Mouse (Mus musculus) ovary, adult 18-20 months (tissue): ENCODE measurements around the gene Rpusd3.

ENCODE experiments used
- DNase-seq: peaks from one replicate; pipeline ENCODE4 v3.0.0; 2022; ENCODE audit warnings: low spot score, mixed read lengths

Gene Rpusd3

DNA sequence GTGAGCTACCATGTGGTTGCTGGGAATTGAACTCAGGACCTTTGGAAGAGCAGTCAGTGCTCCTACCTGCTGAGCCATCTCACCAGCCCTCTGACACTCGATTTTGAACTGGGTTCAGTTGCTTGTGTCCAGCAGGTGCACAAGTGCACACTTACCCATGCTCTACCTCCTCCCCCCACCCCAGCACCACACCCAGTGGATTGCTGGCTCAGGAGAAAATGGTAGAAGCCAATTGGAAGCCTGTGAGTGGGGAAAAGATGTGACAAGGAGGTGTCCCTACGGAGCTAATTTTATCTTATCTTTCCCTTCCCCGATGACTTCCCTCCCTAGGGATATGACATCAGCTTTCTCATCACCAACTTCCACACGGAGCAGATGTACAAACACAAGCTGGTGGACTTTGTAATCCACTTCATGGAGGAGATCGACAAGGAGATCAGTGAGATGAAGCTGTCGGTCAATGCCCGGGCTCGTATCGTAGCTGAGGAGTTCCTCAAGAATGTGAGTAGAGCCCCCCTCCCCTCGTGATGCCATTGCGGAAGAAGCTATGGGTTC, 33.9 kb downstream of the Rpusd3 start:
- no peak for DNase-seq

DNA sequence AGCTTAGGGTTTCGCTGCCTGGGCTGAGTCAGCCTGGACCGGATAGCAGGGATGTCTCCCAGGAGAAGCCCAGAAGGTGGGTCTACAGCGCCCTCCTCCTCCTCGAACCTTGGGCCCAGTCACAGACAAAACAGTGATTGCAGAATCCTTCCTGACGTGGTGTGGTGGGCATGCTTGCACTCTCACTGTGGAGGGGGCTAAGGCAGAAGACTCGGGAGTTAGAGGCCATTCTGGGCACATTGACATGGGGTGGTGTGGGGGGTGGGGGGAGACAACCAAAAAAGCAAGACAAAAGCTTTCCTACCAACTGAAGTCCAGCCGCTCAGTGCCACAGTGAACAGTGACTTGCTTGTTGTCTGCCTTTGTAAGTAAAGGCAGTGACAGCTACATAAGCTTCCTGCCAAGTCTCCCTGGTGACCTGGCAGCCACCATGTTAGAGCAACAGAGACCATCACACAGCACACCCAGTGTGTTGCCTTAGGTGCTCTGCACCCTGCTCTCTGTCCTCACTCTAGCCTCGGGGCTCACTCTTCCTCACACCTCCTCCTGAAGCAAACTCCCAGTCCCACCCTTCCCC, 34.7 kb downstream of the Rpusd3 start:
- DNase-seq, result no peak

DNA sequence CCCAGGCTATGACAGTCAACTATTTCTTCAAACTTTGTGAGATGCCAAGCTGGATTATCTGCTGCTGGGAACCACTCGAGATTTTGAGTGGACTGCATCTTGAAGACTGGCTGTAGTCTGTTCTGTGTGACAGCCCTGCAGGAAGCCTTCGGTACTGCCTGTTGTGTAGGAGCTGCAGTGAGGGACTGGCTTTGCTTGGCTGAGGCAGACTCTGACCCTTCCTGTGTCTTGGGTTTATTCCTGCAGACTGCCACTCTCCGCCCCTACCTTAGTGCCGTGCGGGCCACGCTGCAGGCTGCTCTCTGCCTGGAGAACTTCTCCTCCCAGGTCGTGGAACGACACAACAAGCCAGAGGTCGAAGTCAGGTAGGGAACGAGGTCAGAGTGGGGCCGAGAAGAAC, 38.7 kb downstream of the Rpusd3 start:
- no peak for DNase-seq

DNA sequence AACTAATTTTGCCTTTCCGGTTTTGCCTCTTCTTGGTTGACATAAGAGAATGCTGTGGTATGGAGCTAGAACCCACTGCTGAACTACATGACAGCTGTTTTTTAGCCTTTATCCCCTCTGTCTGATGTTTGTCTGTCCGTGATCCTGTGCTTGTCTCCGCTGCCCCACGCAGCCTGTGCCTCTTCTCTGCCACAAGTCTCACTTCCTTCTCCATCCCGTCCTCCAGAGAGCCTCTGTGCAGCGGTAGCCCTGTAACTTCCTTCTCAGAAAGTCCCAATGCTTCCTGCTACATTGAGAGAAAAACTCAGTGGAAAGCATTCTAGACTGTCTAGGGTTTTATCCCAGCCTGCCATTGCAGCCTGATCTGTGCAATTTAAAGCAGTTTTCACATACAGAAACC, 39.9 kb downstream of the Rpusd3 start:
- DNase-seq, result no peak

DNA sequence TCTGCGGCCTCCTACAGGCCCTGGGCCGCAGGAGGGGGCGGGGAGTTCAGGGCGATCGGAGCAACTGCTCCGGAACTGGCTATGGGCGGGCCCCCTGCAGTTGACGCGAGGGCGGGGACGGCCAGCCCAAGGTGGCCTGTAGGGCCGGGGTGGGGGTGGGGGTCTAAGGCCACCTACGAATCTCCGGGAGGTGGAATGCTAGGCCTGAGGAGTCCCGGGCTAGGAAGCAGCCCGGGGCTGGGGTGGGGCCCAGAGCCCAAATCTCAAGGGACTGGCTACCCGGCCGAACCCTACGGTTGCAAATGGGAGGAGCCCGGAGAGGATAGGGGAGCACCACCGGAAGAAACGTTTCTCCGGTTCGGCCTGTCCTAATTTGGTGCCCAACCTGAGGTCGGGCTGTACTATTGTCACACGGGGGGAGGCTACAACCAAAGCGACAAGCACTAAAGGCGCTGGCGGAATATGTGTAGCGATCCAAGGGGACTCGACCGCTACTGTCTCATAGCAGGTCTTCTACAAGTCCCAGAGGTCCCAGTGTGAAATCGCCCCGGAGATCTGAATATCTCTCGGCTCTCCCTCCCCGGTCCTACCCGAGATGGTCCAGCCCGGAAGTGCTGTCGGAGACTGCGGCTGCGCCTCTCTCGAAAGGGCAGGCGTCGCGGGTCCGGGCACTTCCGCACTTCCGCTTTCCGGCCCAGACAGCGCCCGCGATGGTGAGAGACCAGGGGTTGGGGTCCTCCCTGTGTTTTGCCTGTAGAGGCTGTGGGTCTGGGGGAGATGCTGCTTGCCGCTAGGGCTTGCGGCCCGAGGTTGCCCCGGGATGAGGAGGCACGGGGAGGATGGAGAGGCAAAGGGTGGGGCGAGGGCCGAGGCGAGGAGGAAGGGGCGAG, 41.4 kb downstream of the Rpusd3 start, which contains the start of the genes Tada3 and Arpc4:
Gene Tada3 (minus strand): TSS at position 388 of the 890 bp plus-strand sequence.
Gene Arpc4 (plus strand): TSS at position 620 of the 890 bp plus-strand sequence.
- peak; percentile 86 for DNase-seq

DNA sequence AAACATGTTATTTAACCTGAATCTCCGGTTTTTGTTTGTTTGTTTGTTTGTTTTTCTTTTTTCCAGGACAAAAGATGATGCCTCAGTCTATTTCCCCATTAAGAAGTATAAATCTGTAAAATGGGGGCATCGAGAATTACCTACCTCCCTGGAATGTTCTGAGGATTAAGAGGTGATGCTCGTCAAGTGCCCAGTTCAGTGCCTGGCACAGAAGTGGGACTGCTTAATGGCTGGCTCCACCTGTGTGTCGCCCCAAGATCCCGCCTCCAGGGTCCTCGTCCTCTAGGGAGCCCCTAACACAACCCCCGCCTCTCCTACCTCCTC, 42.0 kb downstream of the Rpusd3 start:
- no peak for DNase-seq

DNA sequence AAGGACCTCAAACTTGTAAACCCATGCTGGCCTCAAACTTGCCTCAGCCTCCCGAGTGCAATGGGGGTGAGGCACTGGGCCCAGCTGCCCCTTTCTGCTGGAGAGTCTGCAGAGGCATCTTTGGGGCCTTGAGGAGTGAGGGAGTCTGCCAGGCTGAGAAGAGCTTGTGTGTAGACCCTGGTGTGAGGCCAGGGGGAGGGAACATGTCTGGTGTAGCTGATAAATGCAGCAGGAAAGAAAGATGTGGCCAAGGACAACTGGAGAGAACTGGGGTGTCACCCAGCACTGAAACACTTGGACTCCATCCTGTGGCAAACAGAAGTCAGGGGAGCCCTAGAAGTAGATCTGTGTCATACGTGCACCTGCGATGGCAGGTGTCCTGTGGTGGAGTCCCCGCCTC, 45.6 kb downstream of the Rpusd3 start:
- peak; percentile 40 for DNase-seq

DNA sequence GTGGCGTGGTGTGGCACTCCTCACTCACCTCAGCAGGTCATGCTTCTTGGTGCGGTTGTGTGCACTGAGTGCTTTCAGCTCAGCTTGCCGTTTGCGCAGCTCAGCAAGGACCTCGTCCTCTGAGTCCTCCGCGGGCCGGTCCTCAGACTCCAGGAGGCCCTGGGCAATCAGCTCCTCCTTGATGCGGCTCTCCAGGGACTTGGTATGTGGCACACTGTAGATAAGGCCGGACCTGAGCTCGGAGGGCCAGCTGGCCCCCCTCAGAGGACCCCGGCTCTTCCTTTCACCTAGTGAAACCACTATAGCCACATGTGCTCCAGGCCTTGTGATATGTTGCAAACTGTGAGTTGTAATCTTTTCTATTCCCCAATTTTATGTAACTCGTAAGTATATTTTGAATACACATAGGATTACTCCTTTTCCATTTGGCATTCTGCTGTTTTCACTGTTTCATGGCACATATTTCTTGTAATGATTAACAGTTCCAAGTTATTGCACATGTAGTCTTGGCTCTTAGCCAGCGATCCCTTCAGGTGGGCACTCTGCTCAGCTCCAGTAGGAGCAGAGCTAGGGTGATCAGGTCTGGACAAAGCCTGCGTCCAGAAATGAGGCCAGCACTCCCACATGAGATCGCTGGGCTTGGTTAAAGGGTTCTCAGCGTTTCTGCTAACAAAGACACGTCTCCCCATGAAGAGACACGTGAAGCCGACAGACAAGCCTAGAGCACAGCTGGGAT, 48.8 kb downstream of the Rpusd3 start:
- no peak for DNase-seq

DNA sequence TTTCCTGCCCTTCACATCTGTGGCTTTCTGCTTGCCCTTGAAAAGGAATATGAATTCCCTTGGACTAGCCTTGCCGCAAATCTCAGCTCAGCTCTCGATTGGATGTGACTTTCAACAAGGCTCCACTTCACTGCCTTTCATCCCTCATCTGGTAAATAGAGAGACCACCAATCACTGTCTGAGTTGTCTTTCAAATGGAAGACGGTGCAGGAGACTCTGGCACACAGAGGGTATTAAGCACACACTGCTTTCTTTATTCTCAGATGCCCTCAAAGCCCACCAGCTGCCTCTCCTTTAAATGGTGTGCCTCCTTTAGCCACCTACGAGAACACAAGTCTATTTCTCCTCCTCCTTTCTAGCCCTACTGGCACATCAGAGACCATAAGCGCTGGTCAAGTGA, 50.6 kb downstream of the Rpusd3 start:
- no peak for DNase-seq

DNA sequence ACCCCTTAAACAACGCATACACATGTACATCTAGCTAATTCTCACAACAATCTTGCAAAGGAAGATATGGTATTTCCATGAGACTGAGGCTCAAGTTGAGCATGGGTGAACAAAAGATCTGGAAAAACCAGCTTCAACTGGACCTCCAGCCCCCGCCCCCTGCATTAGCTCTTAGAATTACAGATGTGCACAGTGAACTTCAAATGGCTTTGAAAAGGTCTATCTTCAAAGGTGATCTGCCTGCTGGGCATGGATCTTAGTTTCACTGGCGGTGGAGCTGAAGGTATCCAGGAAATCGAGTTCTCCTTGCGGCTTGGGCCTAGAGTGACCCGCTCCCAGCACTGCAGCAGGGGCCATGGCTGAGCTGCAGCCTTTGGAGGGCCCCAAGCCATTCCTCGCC, 51.0 kb downstream of the Rpusd3 start:
- DNase-seq, result no peak

DNA sequence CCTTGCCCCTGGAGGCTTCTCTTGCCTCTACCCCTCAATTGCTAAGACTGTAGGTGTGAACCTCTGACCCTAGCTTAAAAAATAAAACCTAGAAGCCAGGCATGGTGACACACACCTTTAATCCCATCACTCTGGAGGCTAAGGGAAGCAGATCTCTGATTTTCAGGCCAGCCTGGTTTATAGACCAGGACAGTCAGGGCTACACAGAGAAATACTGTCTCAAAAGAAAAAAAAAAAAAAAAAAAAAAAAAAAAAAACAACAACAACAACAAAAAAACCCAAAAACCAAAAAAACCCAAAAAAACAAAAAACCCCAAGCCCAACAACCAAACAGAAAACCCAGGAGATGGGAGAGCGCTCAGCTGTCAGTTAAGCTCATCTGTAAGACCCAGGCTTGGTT, 51.6 kb downstream of the Rpusd3 start:
- DNase-seq, result no peak

DNA sequence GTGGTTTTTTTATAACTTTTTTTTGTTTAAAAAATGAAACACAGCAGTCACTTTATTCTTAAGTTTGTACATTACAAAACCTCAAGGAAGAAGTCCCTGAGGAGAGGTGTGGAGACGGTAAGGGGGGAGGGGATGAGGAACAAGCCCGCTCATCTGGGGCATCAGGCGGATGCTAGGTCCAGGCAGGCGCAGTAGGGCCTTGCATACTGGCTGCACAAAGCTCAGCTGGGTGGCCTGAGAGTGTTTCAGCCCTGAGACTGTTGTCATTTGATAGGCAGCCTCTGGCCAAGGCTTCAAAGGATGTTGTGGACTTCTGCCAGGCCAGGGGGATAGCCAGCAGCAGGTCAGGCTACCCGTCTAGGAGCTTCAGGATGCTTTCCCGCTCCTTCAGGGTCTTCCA, 52.5 kb downstream of the Rpusd3 start:
- DNase-seq, result no peak
